Mouse (Mus musculus): ENCODE measurements around the gene Gpsm1.
"Not testable (repeated sequence)": the region's sequence is repeated elsewhere in the genome, so short reads cannot be mapped to it uniquely, and the experiment has no call there.

The Gpsm1 gene

DNA sequence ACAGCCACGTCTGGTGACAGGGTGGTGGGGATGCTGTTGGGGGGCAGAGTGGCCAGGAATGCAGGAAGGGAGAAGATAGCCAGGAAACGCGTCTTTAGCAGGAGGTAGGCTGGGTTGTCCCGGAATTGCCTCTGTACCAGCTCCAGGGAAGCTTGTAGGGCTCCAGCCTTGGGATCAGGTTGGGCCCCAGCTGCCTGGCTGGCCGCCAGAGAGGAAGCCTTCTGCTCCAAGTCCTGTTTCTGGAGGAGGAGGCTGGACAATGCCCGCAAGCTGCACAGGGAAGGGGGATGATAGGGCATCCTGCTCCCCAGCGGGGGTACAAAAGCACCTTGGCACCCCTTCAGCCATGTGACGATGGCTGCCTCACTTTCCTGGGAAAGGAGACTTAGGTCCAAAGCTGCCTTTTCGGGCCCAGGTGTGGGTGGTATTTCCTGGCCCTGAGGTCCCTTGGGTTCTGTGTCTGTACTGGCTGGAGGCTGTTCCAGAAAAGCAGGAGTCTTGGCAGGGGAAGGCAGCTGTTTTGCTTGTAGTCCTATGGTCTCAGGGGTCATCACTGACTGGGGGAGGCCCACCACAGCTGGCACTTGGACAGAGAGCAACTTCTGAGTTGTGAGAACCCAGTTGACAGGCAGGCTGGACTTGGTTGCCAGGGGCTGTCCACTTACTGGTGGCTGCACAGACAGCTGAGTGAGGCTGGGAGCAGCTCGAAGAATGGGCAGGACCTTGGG is 49.6 kb downstream of the Gpsm1 start:
- DNase-seq (ENCODE audit: extremely low read depth, insufficient read length, low spot score) = no peak

DNA sequence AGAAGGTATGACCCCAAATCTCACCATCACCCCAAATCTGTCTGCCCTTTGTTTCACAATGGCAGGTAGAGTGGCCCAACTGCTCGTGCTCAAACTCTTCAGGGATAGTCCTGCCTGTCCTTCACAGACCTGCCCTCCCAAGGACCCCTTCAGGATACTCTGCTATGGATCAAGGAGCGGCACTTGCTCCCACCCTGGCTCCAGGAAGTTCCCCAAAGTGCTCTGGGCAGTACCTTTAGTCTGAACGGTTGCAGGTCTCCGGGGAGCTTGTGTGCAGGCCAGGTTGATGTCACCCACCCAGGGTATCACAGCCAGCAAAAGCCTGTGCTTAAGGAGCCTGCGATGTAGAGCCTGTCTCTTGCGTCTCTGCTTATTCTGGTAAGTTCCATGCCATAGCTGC is 52.6 kb downstream of the Gpsm1 start:
- DNase-seq (ENCODE audit: extremely low read depth, insufficient read length, low spot score) = no peak

DNA sequence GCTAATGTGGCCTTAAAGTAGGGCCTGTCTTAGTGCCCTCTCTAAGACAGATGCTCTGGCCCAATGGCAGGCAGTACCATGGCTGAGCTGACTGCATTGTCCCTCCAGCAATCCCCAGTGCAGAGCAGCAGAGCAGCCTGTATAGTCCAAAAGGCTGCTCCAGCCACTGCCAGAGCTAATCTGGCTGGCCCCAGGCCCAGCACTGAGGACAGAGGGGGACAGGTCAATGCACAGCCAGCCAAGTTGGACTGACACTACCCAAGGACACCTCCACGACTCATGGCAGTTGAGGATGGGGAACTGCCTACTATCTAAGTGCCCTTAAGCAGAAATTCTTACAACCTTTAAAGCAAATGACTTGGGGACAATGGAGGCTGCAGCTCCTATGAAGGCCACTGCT is 53.3 kb downstream of the Gpsm1 start:
- no peak for DNase-seq (ENCODE audit: extremely low read depth, insufficient read length, low spot score)

DNA sequence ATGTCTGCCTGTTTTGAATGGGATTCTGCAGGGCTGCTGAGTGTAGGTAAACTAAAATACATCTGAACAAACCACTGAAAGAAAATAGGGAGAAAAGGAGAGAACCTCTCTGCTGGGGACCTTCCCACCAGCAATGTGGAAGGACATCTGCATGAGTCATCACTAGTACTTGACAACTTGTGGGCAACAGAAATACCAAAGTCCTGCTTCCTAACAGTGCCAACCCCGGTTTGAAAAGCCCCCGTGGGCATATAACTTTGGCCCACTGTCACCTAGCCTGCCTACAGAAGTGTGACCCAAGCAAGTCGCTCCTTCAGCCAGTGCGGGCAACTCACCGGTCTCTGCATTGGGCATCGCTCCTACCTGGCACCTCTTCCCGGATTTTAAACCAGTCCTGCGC is 57.1 kb downstream of the Gpsm1 start:
- peak; percentile 43 for DNase-seq (ENCODE audit: extremely low read depth, insufficient read length, low spot score)

DNA sequence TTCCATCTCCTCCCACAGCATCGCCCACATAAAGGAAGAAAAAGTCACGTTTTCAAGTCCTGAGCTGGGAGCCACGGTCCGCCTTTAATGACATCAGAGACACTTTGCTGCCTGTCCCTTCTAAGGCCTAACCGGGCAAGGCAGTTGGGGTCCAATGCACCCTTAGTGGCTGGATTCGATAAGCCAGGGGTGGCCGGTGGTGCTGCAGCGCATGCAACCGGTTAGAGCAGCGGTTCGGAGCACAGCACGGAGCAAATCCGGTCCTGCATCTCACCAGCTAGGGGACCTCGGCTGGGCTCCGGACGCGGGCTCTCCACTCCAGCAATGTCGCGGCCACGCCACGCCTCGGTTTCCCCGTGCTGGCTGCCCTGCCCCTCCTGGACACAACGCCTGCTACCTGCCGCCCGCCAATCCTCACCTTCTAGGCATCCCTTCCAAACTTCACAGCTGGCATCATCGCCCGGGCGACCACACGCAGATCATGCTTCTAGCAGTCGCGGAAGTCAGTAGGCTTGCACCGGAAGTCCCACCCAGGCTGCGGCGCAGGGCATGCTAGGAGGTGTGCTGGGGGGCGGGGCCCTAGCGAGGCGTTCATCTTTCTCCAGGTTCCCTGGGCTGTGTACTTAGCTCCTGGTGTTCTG is 64.9 kb downstream of the Gpsm1 start, which contains the start of gene Snapc4:
Gene Snapc4 (minus strand): TSS at position 523 of the 641 bp plus-strand sequence.
- DNase-seq (ENCODE audit: extremely low read depth, insufficient read length, low spot score) = peak; percentile 85

GRCm38 (mm10) chr2:26380871-26381270 is 65.6 kb downstream of the Gpsm1 start:
- not testable (repeated sequence) for DNase-seq (ENCODE audit: extremely low read depth, insufficient read length, low spot score)

GRCm38 (mm10) chr2:26387713-26388112 is 72.4 kb downstream of the Gpsm1 start:
- no peak for DNase-seq (ENCODE audit: extremely low read depth, insufficient read length, low spot score)

DNA sequence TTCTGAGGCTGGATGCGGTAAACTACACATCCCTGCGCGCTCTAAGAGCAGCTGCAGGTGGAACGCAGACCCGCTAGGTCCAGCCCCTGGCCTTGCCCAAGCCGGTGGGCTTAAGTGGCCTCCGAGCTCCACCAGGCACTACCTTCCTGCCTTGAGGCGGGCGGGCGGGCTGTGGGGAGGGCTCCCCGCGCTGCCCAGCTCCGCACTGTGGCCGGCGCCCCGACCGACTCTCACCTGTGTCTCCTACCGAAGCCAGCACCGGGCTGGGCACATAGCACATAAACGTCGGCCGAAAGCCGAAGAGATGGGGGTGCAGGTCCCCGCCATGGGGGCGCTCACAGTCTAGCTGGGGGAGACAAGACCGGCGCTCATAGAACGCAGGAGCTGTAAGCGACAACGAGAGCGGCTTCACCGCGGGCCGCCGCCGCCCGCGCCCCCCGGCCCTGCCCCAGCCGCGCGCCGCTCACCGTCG is 73.4 kb downstream of the Gpsm1 start:
- DNase-seq (ENCODE audit: extremely low read depth, insufficient read length, low spot score) = no peak

DNA sequence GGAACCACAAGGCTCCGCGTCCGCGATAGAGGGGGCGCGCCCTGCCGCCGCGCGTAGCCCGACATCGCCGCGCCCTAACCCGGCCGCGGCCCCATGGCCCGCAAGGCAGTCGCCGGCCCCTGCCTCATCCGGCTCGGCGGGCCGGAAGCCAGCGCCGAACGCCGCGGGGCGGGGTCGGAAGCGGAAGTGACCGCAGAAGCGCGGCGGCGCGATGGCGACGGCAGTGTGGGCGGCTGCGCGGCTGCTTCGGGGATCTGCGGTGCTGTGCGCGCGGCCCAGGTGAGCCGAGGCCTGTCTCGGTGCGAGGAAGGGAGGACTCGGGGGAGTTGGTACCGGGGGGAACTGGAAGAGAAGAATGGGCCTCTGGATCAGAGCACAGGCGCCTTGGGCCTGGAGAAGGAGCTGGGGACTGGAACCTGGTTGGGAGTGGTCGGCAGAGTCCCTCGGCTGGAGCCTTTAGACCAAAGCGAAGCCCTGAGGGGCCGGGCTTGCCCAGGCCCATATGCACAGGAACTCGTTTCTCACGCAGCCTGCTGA is 73.9 kb downstream of the Gpsm1 start, which contains the start of the genes Entr1 and Pmpca:
Gene Entr1 (minus strand): TSS at position 163 of the 537 bp plus-strand sequence.
Gene Pmpca (plus strand): TSS at position 186 of the 537 bp plus-strand sequence.
- peak; percentile 83 for DNase-seq (ENCODE audit: extremely low read depth, insufficient read length, low spot score)

DNA sequence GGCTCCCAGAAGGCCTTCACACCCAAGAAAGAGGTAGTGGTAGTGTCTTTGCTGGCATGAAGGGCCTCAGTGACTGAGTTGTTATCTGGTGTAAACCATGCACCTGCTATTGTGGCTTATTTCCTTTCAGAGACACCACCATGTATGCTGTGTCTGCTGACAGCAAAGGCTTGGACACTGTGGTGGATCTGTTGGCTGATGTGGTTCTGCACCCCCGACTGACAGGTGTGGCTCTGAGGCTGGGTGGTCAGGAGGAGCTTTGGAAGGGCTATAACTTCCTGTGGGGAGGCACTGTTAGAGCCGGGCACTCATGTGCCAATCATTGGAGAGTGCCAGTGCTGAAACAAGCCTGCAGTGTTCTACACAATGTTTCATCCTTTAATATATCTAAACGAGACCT is 75.6 kb downstream of the Gpsm1 start:
- no peak for DNase-seq (ENCODE audit: extremely low read depth, insufficient read length, low spot score)

- DNase-seq (ENCODE audit: extremely low read depth, insufficient read length, low spot score) = no peak
Measured at GRCm38 (mm10) chr2:26391617-26392016, 76.3 kb downstream of the Gpsm1 start.

Data from 3134 (cell line).